Mouse (Mus musculus) small intestine, adult 2 months (tissue): ENCODE results near the gene Fcrl5. TPM values are rescaled to one million over a fixed set of nuclear protein-coding genes. Genes with fewer than 3 reads are reported as not detected.
A peak's percentile ranks its signal among the peaks of the same experiment; 100 is the strongest.
"Not testable (repeated sequence)": the region's sequence is repeated elsewhere in the genome, so short reads cannot be mapped to it uniquely, and the experiment has no call there.

ENCODE experiments used
- H3K27ac ChIP-seq: fragments of 200-500 bp; 2 replicates; pipeline ENCODE4 v1.5.1; 2012; ENCODE audit warnings: low read depth, low read length, control low read depth, inconsistent platforms; ENCODE audit not compliant: insufficient read depth
- H3K27me3 ChIP-seq: fragments of 200-500 bp; 2 replicates; pipeline ENCODE4 v1.6.1; 2012; ENCODE audit warnings: mild to moderate bottlenecking, moderate library complexity, low read length, inconsistent platforms; ENCODE audit not compliant: control insufficient read depth, insufficient read depth
- H3K36me3 ChIP-seq: fragments of 200-500 bp; 2 replicates; pipeline ENCODE4 v1.6.1; 2012; ENCODE audit warnings: mild to moderate bottlenecking, low read length, control low read depth, inconsistent platforms; ENCODE audit not compliant: control insufficient read depth, insufficient read depth
- H3K4me1 ChIP-seq: fragments of 200-500 bp; 2 replicates; pipeline ENCODE4 v1.6.1; 2012; ENCODE audit warnings: low read length, inconsistent platforms, mixed read lengths; ENCODE audit not compliant: control insufficient read depth, insufficient read depth, insufficient read length
- H3K4me3 ChIP-seq: fragments of 200-500 bp; 2 replicates; pipeline ENCODE4 v1.5.1; 2012; ENCODE audit warnings: low read depth, mild to moderate bottlenecking, control low read depth, inconsistent platforms, low read length, moderate library complexity
- CTCF ChIP-seq: fragments of 200-500 bp; IDR thresholded peaks from 2 replicates; pipeline ENCODE4 v1.5.1; 2012; ENCODE audit warnings: low read depth, mild to moderate bottlenecking, control low read depth, inconsistent platforms, low read length, moderate library complexity, mixed read lengths; ENCODE audit not compliant: insufficient replicate concordance, insufficient read length; ENCODE audit errors: extremely low read depth
- POLR2A ChIP-seq: fragments of 200-500 bp; IDR thresholded peaks from 2 replicates; pipeline ENCODE4 v1.6.1; 2012; ENCODE audit warnings: low read depth, mild to moderate bottlenecking, control low read depth, inconsistent platforms, low read length, moderate library complexity
- WGBS: fragments of 180-500 bp; shearing (Covaris S2); methylation state at CpG from one replicate; pipeline ENCODE4 v1.1.7; 2018; 5-methylcytosine and 5-hydroxymethylcytosine counted together
- polyA plus RNA-seq: library from polyadenylated mRNA; depleted of rRNA; stranded (reverse); fragments of >200 nt; gene quantifications from 2 replicates; pipeline ENCODE4 v1.2.3, GENCODE M21; 2012

The Fcrl5 gene
- polyA plus RNA-seq, 1 experiment, result not detected

DNA sequence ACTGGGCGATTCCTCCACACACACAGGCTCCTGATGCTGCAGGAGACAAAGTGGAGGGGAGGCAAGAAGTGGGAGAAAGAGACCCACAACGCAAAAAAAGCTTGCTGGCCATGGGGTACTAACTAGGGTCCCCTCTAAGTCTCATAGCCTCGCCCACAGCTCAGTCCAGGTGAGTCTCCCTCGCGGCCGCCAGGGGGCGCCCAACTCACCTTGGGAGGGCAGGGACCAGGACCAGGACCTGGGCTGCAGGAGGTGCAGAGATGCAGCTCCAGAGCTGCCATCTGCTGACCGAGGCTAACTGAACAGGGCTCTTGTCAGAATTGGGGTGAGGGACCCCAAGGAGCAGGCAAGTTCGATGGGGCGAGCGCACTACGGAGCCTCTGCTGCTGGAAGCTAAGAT lies 24.4 kb upstream of the Fcrl5 start:
- TF ChIP-seq CTCF, result peak; percentile 92
- 0 out of 2 replicates have a peak, but pooled peaks have one; percentile 22 for TF ChIP-seq POLR2A
- no peaks in the 10 kb centered on the region for H3K27me3 ChIP-seq
- H3K4me1 ChIP-seq, result no peaks in the 10 kb centered on the region
- H3K4me3 ChIP-seq, result no peak overlapping the region
- H3K27ac ChIP-seq, result no peak overlapping the region
- no peaks in the 10 kb centered on the region for H3K36me3 ChIP-seq
- WGBS, result 15% methylated on average over 12 of the region's 12 CpGs

DNA sequence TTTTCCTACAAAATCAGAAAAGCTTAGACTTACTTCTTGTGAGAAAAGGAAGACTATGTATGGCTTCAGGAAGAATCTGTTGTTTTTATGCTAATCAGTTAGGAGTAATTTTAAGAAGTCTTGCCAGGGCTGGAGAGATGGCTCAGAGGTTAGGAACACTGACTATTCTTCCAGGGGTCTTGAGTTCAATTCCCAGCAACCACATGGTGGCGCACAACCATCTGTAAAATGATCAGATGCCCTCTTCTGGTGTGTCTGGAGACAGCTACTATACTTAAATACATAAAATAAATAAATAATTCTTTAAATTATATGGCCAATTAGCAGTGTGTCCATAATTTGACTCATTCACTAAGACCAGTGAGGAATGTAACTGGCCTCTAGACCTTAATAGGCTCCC lies 14.9 kb upstream of the Fcrl5 start:
- H3K36me3 ChIP-seq, result no peaks in the 10 kb centered on the region
- H3K27me3 ChIP-seq, result no peaks in the 10 kb centered on the region
- no peak overlapping the region for H3K27ac ChIP-seq
- WGBS, result 54% methylated on average over 1 of the region's 1 CpGs
- H3K4me3 ChIP-seq, result no peak overlapping the region
- H3K4me1 ChIP-seq, result no peaks in the 10 kb centered on the region
- no peak for TF ChIP-seq CTCF

DNA sequence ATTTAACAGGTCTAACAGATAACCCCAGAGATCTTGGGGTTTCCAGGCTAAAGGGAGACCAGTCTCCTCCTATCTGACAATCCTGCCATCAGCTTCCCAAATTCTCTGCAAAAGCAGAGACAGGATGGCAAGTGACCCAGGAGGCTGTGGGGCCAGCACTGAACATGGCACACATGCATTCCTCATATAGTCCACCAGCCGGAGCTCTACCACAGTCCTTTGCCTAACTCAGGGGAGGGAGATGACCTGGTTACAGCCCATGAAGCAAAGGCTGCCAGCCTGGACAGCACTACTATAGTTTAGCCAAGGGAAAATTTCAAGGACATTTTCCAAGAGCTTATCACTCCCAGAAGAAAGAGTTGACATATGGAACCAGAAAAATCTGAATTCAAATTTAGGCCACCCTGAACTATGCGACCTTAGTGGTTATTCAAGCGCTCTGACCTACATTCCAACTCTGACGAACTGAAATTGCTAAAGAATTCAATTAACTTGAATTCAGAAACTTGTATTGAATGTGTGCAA lies 13.1 kb upstream of the Fcrl5 start:
- 79% methylated on average over 4 of the region's 4 CpGs for WGBS
- H3K4me1 ChIP-seq, result no peaks in the 10 kb centered on the region
- H3K27ac ChIP-seq, result no peak overlapping the region
- H3K4me3 ChIP-seq, result no peak overlapping the region
- no peaks in the 10 kb centered on the region for H3K36me3 ChIP-seq
- peak; percentile 27; the same call in 1 of the 2 replicates for TF ChIP-seq CTCF
- no peak for TF ChIP-seq POLR2A
- no peaks in the 10 kb centered on the region for H3K27me3 ChIP-seq

DNA sequence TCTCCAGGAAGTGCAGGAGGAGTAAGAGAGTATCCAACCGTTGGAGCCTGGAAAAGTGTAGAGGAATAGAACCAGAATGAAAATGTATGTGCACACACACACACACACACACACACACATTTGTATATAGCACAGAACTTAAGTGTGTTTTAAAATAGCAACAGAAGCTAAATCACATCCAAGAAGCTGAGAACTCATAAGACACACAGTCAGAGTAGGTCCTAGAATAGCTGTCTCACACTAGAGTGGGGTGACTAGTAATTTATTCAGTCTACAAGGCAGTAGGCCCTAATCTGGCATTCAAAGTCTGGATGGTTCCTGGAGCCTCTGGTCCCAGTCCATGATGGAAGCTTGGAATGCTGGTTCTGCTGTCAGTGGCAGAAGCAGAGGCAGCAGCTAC lies 5.0 kb downstream of the Fcrl5 start:
- TF ChIP-seq CTCF (no peak), POLR2A (no peak)
- Histone ChIP-seq H3K36me3 (no peaks in the 10 kb centered on the region), H3K27ac (no peak overlapping the region), H3K27me3 (no peaks in the 10 kb centered on the region), H3K4me3 (no peak overlapping the region), H3K4me1 (no peaks in the 10 kb centered on the region)
- 66% methylated on average over 1 of the region's 1 CpGs for WGBS

DNA sequence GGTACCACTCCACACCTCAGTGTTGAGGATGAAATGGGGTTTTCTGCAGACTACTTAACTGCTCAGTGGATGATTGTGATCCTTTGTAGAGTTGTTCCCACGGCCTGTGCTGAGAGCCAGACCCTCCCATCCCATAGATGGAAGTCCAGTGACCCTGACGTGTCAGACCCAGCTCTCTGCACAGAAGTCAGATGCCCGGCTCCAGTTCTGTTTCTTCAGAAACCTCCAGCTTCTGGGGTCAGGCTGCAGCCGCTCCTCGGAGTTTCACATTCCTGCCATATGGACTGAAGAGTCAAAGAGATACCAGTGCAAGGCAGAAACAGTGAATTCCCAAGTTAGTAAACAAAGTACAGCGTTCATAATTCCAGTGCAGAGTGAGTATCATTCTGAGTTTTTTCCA lies 8.4 kb downstream of the Fcrl5 start:
- TF ChIP-seq POLR2A (no peak), CTCF (no peak)
- Histone ChIP-seq H3K4me3 (no peak overlapping the region), H3K27ac (no peak overlapping the region), H3K36me3 (no peaks in the 10 kb centered on the region), H3K27me3 (no peaks in the 10 kb centered on the region), H3K4me1 (no peaks in the 10 kb centered on the region)
- 52% methylated on average over 6 of the region's 6 CpGs for WGBS

DNA sequence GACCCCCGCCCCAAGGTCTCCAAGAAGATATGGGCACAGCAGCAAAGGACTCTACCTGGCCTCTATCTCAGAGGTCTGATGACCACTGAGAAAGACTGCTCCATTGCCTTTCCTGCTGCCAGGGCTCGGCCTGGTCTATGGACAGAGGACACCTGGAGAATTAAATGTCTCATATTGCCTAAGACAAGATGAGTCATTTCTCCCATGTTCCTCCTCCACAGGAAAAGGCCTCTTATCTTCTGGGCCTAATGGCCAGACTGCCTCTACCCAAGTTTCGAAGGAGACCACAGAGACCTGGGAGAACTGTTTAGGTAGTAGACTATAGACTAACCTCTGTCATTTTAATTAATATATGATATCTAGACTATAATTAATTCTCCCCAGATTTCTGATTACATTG lies 29.9 kb downstream of the Fcrl5 start:
- no peak overlapping the region for H3K27ac ChIP-seq

DNA sequence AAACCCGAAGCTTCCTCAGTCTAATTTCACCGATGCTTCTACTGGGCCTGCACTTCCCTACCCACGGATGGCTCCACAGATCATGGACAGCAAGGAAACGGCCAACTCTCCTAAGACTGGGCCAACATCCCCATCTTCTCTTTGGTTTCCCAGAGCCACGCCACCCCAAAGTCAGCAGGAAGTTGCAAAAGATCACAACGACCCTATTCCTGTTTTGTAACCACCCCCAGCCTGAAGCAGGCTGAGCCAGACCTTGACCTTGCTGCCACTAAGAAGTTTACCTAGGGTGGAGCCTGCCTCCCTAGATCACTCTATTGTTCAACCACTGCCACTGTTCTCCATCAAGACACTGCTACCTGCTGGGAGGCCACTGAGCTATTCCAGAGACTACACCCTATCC lies 31.4 kb downstream of the Fcrl5 start:
- no peak overlapping the region for H3K4me3 ChIP-seq
- H3K36me3 ChIP-seq, result no peaks in the 10 kb centered on the region
- H3K27me3 ChIP-seq, result no peaks in the 10 kb centered on the region
- 68% methylated on average over 6 of the region's 6 CpGs for WGBS
- no peaks in the 10 kb centered on the region for H3K4me1 ChIP-seq
- no peak for TF ChIP-seq CTCF
- TF ChIP-seq POLR2A, result no peak
- no peak overlapping the region for H3K27ac ChIP-seq

More for the DNA sequence above, 29.9 kb downstream of the Fcrl5 start:
- H3K27me3 ChIP-seq, result no peaks in the 10 kb centered on the region
- H3K4me1 ChIP-seq, result no peaks in the 10 kb centered on the region
- TF ChIP-seq POLR2A, result no peak
- no peak for TF ChIP-seq CTCF
- no peaks in the 10 kb centered on the region for H3K36me3 ChIP-seq
- WGBS, result 72% methylated on average over 3 of the region's 3 CpGs
- no peak overlapping the region for H3K4me3 ChIP-seq

DNA sequence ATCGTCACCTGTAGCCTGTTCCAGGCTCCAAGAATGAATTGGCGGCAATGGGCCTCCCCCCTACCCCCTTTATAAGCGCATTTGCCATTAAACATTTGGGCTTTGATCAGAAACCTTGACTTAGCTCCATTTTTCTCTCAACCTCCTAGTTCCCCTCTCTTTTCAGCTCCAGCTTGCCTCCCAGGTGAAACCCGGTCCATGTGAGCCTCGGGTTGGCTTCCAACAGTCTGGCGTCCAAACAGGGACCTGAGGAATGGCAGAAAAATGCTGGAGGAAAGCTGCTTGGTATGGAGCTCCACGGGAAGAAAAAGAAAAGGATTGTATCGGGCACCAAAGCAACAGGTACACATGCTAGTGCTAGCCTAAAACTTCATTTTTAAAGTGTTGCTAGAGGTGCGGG lies 31.8 kb downstream of the Fcrl5 start:
- H3K4me3 ChIP-seq, result no peak overlapping the region
- H3K36me3 ChIP-seq, result no peaks in the 10 kb centered on the region
- WGBS, result 84% methylated on average over 9 of the region's 9 CpGs
- H3K27me3 ChIP-seq, result no peaks in the 10 kb centered on the region
- H3K4me1 ChIP-seq, result no peaks in the 10 kb centered on the region
- TF ChIP-seq CTCF (no peak), POLR2A (no peak)
- no peak overlapping the region for H3K27ac ChIP-seq

DNA sequence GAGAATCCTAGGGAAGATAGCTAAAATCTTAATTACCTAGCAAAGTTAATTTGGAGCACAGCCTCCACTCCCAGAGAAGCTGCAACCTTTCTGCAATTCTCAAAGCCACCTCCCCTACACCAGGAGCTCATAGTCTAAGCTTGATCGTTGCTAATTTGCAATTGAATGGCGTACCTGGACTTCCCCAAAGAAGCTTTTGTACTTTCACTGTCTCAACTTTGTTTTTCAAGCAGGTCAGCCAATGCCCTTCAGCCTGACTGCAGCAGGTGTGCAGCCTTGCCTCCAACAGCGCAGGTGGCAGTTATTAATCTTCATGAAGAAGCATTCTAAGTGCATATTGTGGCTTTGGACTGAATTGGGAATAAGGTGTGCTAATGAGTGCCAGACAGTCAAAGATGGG lies 42.4 kb downstream of the Fcrl5 start:
- H3K4me1 ChIP-seq, H3K4me3 ChIP-seq, H3K27me3 ChIP-seq, H3K36me3 ChIP-seq, H3K27ac ChIP-seq: not testable (repeated sequence)
- WGBS, result 78% methylated on average over 3 of the region's 3 CpGs

DNA sequence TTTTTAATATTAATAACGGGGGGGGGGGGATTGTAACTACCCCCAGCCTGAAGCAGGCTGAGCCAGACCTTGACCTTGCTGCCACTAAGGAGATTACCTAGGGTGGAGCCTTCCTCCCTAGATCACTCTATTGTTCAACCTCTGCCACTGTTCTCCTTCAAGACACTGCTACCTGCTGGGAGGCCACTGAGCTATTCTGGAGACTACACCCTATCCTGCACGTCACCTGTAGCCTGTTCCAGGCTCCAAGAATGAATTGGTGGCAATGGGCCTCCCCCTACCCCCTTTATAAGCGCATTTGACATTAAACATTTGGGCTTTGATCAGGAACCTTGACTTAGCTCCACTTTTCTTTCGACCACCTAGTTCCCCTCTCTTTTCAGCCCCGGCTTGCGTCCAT lies 43.0 kb downstream of the Fcrl5 start:
- not testable (repeated sequence) for H3K27ac ChIP-seq, H3K4me1 ChIP-seq, H3K4me3 ChIP-seq, H3K27me3 ChIP-seq, H3K36me3 ChIP-seq
- 76% methylated on average over 6 of the region's 6 CpGs for WGBS

DNA sequence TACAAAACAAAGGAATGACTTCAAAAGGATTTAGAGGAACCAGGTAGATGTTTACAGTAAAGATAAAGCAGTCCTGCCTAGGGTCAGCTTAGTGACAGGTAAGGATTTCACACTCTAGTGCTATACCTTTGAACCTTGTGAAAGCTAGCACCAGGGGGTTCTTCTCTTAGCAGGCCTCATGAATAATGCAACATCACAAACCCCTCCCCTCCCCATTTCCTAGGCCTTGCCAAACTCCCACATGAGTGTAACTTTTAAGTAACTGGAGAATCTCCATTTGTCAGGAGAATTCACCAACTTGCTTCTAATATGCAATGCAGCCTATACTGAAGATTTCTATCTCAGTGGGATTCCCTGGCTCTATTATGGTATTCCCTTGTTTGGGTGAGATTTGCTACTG lies 43.7 kb downstream of the Fcrl5 start:
- not testable (repeated sequence) for H3K27ac ChIP-seq, H3K36me3 ChIP-seq, H3K4me3 ChIP-seq, H3K4me1 ChIP-seq, H3K27me3 ChIP-seq
